Mouse (Mus musculus) liver, embryonic 12.5 days (tissue): ENCODE results near the gene 1700020A23Rik. TPM values are rescaled to one million over a fixed set of nuclear protein-coding genes. Genes with fewer than 3 reads are reported as not detected.
"Not testable (repeated sequence)": the region's sequence is repeated elsewhere in the genome, so short reads cannot be mapped to it uniquely, and the experiment has no call there.

ENCODE experiments used
- ATAC-seq: fragments of 200-750 bp; cut with Nextera tagmentation; 2 replicates; pipeline ENCODE4 v1.8.0; 2017; ENCODE audit warnings: moderate number of reproducible peaks, mild to moderate bottlenecking, moderate library complexity
- H3K27ac ChIP-seq: fragments of 300-500 bp; sonication (generic); 2 replicates; pipeline ENCODE4 v1.5.1; 2016; ENCODE audit warnings: mild to moderate bottlenecking
- H3K27me3 ChIP-seq: fragments of 300-500 bp; sonication (generic); replicated peaks from 2 replicates; pipeline ENCODE4 v1.6.1; 2016; ENCODE audit warnings: mild to moderate bottlenecking, moderate library complexity
- H3K36me3 ChIP-seq: fragments of 300-500 bp; sonication (generic); 2 replicates; pipeline ENCODE4 v1.6.1; 2016; ENCODE audit warnings: mild to moderate bottlenecking, moderate library complexity
- H3K4me1 ChIP-seq: fragments of 300-500 bp; sonication (generic); 2 replicates; pipeline ENCODE4 v1.6.1; 2016
- H3K4me2 ChIP-seq: fragments of 300-500 bp; sonication (generic); 2 replicates; pipeline ENCODE4 v1.6.1; 2016; ENCODE audit warnings: mild to moderate bottlenecking, moderate library complexity
- H3K4me3 ChIP-seq: fragments of 300-500 bp; sonication (generic); 2 replicates; pipeline ENCODE4 v1.5.1; 2016; ENCODE audit warnings: mild to moderate bottlenecking, moderate library complexity
- H3K9ac ChIP-seq: fragments of 300-500 bp; sonication (generic); 2 replicates; pipeline ENCODE4 v1.6.1; 2016; ENCODE audit warnings: mild to moderate bottlenecking, moderate library complexity
- H3K9me3 ChIP-seq: fragments of 300-500 bp; sonication (generic); replicated peaks from 2 replicates; pipeline ENCODE4 v1.6.1; 2016; ENCODE audit warnings: mild to moderate bottlenecking, moderate library complexity
- WGBS: fragments of 180-500 bp; shearing (Covaris S2); methylation state at CpG from one replicate; pipeline ENCODE4 v1.1.7; 2016; ENCODE audit not compliant: insufficient replicate concordance; 5-methylcytosine and 5-hydroxymethylcytosine counted together
- polyA plus RNA-seq: library from polyadenylated mRNA; unstranded; fragments of >200 nt; fragmentation: Nextera tagmentation; extraction: Ambion mirVana; gene quantifications from 2 replicates; pipeline ENCODE4 v1.2.1, GENCODE M21; 2016

Gene 1700020A23Rik
- not detected in 2 replicates for polyA plus RNA-seq

DNA sequence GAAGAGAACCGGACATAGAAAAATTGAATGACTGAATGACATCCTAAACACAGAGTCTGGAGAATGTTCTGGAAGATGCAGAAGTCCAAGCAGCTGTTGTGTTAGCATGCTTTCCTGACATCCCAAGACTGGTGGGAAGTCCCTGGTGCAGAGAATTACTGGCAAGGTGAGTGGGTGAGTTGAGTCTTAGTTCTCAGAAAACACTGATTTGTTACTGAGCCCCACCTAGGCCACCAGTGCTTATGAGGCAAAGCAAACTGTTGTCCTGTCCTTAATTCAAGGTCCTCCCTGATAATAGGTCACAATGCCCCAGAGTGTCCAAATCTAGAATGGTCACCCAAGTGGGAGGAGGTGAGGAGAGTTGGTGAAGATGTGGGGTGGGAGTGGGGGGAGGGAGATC is at the start of gene 1700020A23Rik, which contains the start of gene Gm28372:
Gene 1700020A23Rik, plus strand, starts transcription at position 321 of the 400 bp plus-strand sequence.
Gene Gm28372, plus strand, starts transcription at position 301 of the 400 bp plus-strand sequence.
- H3K27ac ChIP-seq = no peak within 1 kb of the TSS
- no peak within 1 kb of the TSS for H3K9ac ChIP-seq
- no peak within 1 kb of the TSS for H3K4me3 ChIP-seq
- H3K4me1 ChIP-seq = no peaks in the 10 kb centered on the region
- H3K9me3 ChIP-seq = no peaks in the 10 kb centered on the region
- 58% methylated on average over 1 of the region's 1 CpGs for WGBS
- no peaks in the 10 kb centered on the region for H3K36me3 ChIP-seq
- H3K27me3 ChIP-seq = peaks cover 20% of the 10 kb centered on the region; the same call in 1 of the 2 replicates
- ATAC-seq = no peak
- H3K4me2 ChIP-seq = no peak within 1 kb of the TSS

DNA sequence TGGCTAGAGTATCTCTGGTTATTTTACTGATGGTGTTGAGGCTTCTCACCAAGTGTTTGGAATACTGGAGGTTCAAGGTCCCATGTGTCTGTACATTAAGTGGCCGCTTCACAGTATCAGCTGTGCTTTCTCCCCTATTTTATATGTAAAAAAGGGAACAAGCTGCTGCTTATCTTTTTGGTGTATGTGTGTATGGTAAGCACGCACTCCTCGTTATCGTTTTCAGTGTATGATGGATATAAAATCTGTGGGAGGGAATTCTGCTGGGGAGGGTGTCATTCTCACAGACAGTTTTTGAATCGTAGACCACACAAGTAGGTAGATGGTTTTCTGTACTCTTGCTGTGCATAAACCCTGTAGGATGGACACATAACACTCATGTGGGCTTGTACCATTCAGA is 47.5 kb upstream of the 1700020A23Rik start:
- Histone ChIP-seq H3K9me3 (no peaks in the 10 kb centered on the region), H3K9ac (no peak overlapping the region), H3K4me3 (no peak overlapping the region), H3K27ac (no peak overlapping the region), H3K27me3 (peaks cover 58% of the 10 kb centered on the region), H3K36me3 (no peaks in the 10 kb centered on the region), H3K4me2 (no peak overlapping the region), H3K4me1 (no peaks in the 10 kb centered on the region)
- WGBS = 66% methylated on average over 5 of the region's 5 CpGs
- no peak for ATAC-seq

DNA sequence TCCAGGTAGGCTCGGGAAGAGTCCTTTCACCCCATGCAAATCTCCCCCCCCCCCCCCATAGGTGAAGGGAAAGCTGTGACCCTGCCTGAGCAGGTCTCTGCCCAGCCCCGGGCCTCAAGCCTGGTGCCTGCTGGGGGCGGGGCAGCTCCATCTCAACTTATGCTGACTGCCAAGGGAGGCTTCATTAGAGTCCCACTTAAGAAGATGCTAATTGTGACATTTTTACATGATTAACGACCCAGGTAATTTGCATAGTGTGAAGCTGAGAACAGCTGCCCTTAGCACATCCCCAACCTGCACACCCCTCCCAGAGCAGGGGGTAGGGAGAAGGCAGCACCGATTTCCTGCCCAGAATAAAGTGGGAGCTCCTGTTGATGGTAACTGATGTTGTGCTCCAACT is 46.2 kb upstream of the 1700020A23Rik start:
- no peak overlapping the region for H3K4me2 ChIP-seq
- no peak for ATAC-seq
- H3K4me1 ChIP-seq = no peaks in the 10 kb centered on the region
- 12% methylated on average over 5 of the region's 5 CpGs for WGBS
- no peaks in the 10 kb centered on the region for H3K9me3 ChIP-seq
- no peak overlapping the region for H3K9ac ChIP-seq
- H3K27me3 ChIP-seq = peaks cover 71% of the 10 kb centered on the region
- H3K27ac ChIP-seq = no peak overlapping the region
- H3K4me3 ChIP-seq = no peak overlapping the region
- no peaks in the 10 kb centered on the region for H3K36me3 ChIP-seq

DNA sequence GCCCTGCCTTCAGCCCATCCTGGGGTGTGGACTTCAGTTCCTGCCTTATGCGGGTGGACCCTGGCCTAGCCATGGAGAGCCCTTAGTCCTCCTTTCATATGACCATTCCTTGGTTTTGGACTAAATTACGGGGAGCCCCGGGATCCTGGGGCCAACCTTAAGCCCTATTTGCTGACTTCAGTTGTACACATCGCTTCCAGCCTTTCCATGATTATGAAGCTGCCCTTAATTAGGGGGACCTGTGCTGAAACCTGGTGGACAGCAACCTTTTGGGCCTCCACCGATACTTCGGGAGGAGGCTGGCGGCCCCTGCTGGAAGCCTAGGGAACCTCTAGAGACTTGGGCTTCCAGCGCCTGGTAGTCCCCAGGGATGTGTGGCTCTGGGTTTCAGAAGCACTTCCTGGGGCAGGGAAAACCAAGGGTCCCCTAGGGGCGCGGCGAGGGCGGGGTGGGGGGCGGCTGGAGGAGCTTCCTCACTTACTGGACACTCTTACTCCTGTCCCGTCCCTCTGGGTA is 42.5 kb upstream of the 1700020A23Rik start:
- Histone ChIP-seq H3K9ac (no peak overlapping the region), H3K9me3 (no peaks in the 10 kb centered on the region), H3K36me3 (no peaks in the 10 kb centered on the region), H3K4me3 (no peak overlapping the region), H3K4me2 (no peak overlapping the region), H3K4me1 (peaks cover 8% of the 10 kb centered on the region; the same call in 1 of the 2 replicates), H3K27ac (no peak overlapping the region), H3K27me3 (peaks cover 96% of the 10 kb centered on the region)
- ATAC-seq = no peak
- 4% methylated on average over 14 of the region's 14 CpGs for WGBS

DNA sequence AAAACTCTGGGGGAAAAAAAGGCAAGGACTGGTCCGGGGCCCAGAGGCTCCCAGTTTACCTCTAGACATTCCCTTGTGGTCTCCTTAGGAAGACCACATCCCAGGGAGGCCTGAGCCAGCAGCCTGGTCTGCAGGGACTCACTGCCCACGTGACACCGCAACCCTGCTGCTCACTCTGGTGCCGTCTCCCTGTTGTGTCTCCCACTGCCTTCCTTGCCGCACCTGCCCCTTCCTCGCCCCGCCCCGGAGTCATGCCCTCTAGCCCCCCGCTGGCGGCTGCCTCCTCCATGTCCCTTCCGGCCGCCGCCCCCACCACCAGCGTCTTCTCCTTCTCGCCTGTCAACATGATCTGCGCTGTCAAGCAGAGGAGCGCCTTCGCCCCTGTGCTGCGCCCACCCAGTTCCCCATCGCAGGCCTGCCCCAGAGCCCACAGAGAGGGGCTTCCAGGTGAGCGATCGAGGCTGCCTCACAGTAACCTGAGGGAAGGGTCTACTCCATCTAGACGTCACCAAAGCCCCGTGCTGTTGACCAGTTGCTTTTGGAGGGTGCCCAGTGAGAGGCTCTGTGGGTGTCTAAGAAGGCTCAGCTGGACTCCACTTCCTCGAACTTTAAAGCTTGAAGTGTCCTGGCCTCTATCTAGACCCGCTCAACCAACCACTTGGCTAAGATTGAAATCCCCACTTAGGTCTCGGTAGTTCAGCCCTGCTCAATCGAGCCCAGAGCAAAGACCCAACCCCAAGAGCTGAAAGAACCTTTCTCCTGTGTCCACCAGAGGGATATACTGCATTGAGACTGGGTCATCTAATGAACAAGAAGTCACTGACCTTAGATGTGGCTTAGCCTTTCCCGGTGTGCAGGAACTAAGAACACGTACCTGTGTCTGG is 39.6 kb upstream of the 1700020A23Rik start:
- peaks cover 71% of the 10 kb centered on the region for H3K27me3 ChIP-seq
- H3K36me3 ChIP-seq = no peaks in the 10 kb centered on the region
- 5% methylated on average over 30 of the region's 30 CpGs for WGBS
- H3K4me1 ChIP-seq = peaks cover 8% of the 10 kb centered on the region; the same call in 1 of the 2 replicates
- peak overlapping the region; percentile 36 for H3K4me3 ChIP-seq
- H3K9me3 ChIP-seq = no peaks in the 10 kb centered on the region
- 0 out of 2 replicates have a peak overlapping the region, but pooled peaks have one; percentile 37 for H3K9ac ChIP-seq
- peak; percentile 30; the same call in 1 of the 2 replicates for ATAC-seq
- no peak overlapping the region for H3K27ac ChIP-seq
- peak overlapping the region; percentile 60 for H3K4me2 ChIP-seq

DNA sequence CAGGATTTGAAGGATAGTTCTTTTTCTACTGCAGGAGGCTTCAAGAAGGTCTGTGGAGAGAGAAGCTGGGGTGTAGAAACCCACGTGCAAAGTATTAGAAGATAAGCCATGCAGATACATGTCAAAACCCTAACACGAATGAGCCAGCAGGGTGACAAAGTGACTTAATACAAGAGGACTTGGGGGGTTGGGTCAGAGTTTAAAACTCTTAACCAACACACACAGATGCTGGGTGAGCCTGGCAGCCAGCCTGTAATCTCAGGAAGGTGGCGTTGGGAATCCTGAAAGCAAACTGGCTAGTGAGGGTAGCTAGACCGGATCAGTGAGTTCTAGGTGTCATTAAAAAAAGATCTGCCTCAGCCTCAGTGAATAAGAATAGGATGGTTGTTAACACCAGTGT is 37.7 kb upstream of the 1700020A23Rik start:
- H3K4me3 ChIP-seq = no peak overlapping the region
- no peaks in the 10 kb centered on the region for H3K9me3 ChIP-seq
- 49% methylated on average over 4 of the region's 4 CpGs for WGBS
- no peak overlapping the region for H3K27ac ChIP-seq
- H3K4me1 ChIP-seq = peaks cover 23% of the 10 kb centered on the region
- no peak overlapping the region for H3K4me2 ChIP-seq
- H3K27me3 ChIP-seq = peaks cover 52% of the 10 kb centered on the region
- no peak for ATAC-seq
- no peaks in the 10 kb centered on the region for H3K36me3 ChIP-seq
- H3K9ac ChIP-seq = no peak overlapping the region

DNA sequence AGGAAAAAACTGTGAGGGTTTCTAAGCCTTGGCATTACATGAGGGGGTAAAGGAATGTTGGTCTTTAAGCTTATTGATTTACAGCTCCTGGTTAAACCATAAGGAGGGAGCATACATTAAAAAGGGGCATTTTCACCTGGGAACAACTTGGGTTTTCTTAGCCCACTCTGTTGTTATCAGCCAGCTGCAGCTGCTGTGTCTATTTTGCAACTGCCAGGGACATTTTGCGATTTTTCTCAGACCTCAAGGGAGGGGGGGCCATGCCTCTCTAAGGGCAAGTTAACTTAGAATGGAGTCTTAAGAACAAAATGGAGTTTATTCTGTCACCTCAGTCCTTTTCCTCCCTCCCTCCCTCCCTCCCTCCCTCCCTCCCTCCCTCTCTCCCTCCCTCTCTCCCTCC is 32.0 kb upstream of the 1700020A23Rik start:
- H3K9ac ChIP-seq, H3K27ac ChIP-seq, H3K9me3 ChIP-seq, H3K36me3 ChIP-seq, H3K4me3 ChIP-seq: not testable (repeated sequence)
- ATAC-seq = peak; percentile 49; the same call in 1 of the 2 replicates
- 4% methylated on average over 1 of the region's 1 CpGs for WGBS
- Histone ChIP-seq H3K4me2 (peak overlapping the region; percentile 12; the same call in 1 of the 2 replicates), H3K27me3 (peaks cover 22% of the 10 kb centered on the region), H3K4me1 (peaks cover 29% of the 10 kb centered on the region)

DNA sequence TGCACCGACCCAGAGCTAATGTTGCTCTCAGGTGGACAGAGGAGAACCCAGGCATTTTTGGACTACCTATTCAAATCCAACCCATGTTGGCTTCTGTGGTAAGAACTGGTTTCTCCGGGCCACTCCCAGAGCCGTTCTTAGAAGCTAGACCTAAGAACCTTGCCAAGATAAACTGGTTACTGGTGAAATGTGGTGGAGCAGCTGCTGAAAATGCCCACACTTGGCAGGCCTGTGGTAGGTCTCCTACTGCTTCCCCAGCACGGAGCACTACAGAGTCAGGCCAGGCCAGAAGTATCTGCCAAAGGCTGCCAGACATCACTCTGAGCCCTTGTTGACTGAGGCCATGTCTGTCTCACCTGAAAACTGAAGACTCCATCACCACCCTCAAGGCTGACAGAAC is 30.1 kb upstream of the 1700020A23Rik start:
- whole genome bisulfite sequencing = 63% methylated on average over 4 of the region's 4 CpGs
- no peak for ATAC-seq
- no peak overlapping the region for H3K27ac ChIP-seq
- H3K4me1 ChIP-seq = peaks cover 29% of the 10 kb centered on the region
- no peak overlapping the region for H3K4me3 ChIP-seq
- no peaks in the 10 kb centered on the region for H3K36me3 ChIP-seq
- no peak overlapping the region for H3K4me2 ChIP-seq
- peaks cover 19% of the 10 kb centered on the region for H3K27me3 ChIP-seq
- H3K9me3 ChIP-seq = no peaks in the 10 kb centered on the region
- no peak overlapping the region for H3K9ac ChIP-seq

DNA sequence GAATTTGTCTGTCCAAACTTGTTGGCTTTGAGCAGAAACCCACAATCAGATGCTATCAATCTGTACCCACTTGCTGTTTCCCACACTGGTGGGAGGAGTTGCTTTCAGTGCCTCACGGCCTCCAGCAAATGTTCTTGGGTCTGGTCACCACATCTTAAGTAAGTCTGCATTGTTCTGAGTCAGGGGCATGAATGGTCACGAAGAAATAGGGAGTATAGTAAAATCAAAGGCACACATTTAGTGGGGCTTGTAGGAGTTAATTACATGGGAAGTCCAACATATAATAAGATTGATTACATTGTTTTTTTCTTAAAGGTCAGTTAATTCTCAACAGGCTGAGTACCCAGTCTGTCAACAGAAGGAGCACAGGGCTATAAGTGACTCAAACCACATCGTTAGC is 21.9 kb upstream of the 1700020A23Rik start:
- H3K4me2 ChIP-seq = no peak overlapping the region
- H3K27ac ChIP-seq = no peak overlapping the region
- no peak overlapping the region for H3K4me3 ChIP-seq
- H3K9me3 ChIP-seq = no peaks in the 10 kb centered on the region
- WGBS = 51% methylated on average over 3 of the region's 3 CpGs
- no peak for ATAC-seq
- H3K4me1 ChIP-seq = no peaks in the 10 kb centered on the region
- peaks cover 18% of the 10 kb centered on the region for H3K27me3 ChIP-seq
- H3K9ac ChIP-seq = no peak overlapping the region
- H3K36me3 ChIP-seq = no peaks in the 10 kb centered on the region

DNA sequence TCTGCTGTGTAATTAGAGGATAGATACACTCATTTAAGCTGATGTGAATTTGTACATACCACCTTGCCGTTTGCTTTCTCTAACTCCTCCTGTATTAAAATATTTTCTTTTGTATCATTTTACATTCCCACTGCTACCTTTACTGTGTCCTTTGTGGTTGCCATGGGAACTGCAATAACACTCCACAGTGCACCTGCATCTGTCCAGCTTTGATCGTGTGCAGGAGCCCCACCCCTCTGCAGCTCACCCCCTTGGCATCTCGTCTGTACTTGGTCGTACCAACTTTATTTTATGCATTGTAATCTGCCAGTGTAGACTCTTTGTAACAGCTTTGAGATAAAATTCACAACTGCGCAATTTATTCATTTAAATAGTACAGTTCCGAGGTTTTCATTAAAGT is 21.2 kb upstream of the 1700020A23Rik start:
- Histone ChIP-seq H3K27ac (no peak overlapping the region), H3K9me3 (no peaks in the 10 kb centered on the region), H3K4me3 (no peak overlapping the region), H3K4me1 (no peaks in the 10 kb centered on the region), H3K36me3 (no peaks in the 10 kb centered on the region), H3K9ac (no peak overlapping the region), H3K4me2 (no peak overlapping the region), H3K27me3 (peaks cover 18% of the 10 kb centered on the region)
- ATAC-seq = no peak
- 68% methylated on average over 6 of the region's 6 CpGs for WGBS

DNA sequence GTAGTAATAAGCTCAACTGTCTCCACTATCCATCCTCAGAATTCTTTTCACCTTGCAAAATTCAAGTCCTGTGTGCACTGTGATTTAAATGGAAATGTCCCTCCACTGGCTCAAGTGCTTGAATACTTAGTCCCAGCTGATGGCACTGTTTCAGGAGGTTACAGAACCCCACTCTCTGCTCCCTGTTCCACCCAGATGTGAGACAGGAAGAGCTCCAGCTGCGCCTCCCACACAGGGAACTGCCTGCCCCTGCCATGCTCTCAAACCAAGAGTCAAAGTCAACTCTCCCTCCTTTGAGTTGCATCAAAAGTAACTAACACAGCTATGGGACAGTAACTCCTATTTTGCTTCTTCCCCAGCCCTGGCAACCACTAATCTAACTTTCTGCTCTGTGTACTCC is 18.8 kb upstream of the 1700020A23Rik start:
- ATAC-seq = no peak
- Histone ChIP-seq H3K27ac (no peak overlapping the region), H3K9ac (no peak overlapping the region), H3K4me2 (no peak overlapping the region), H3K27me3 (peaks cover 20% of the 10 kb centered on the region), H3K9me3 (no peaks in the 10 kb centered on the region), H3K4me1 (no peaks in the 10 kb centered on the region), H3K36me3 (no peaks in the 10 kb centered on the region), H3K4me3 (no peak overlapping the region)
- 48% methylated on average over 1 of the region's 1 CpGs for WGBS

DNA sequence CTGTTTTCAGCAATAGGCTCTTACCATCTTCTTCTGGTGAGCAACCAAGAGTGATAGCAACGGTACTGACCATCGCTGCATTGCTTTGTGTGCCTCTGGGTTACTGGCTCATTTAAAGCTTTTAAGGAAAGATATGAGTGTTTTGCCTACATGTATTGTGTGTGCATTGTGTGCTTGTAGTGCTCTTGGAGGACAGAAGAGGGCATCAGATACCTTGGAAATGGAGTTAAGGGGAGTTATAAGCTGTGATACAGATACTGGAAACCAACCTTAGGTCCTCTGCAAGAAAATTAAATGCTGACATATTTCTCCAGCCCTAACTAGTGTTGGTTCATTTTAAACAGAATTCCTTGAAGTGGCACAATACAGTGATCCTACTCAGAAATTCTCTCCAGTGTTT is 16.3 kb upstream of the 1700020A23Rik start:
- Histone ChIP-seq H3K27ac (no peak overlapping the region), H3K4me2 (no peak overlapping the region), H3K4me3 (no peak overlapping the region), H3K9me3 (no peaks in the 10 kb centered on the region), H3K27me3 (peaks cover 16% of the 10 kb centered on the region), H3K36me3 (no peaks in the 10 kb centered on the region), H3K4me1 (no peaks in the 10 kb centered on the region), H3K9ac (no peak overlapping the region)
- WGBS = 69% methylated on average over 2 of the region's 2 CpGs
- ATAC-seq = no peak
